In the genomic region with DNA sequence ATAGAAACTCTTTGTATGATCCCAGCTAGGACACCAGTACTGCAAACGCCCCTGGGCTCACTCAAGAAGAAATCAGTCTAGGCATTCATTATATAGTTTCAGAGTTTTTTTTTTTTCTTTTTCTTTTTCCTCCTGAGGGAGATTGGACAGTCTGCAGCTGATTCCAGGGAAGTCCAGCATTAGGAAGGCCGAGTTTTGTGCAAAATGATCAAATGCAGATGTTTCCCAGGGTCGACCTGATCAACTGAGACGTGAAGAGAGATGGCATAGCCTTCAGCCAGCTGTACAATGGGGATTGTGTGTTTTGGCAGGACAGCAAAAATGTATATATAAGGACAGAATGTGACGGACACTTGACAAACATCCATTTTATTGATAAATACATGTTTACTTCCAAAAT, we compare ENCODE assay signal across 27 mouse cellular contexts.
A peak's percentile ranks its signal among the peaks of the same experiment; 100 is the strongest.
DNase-seq lines count a peak whose midpoint lies in the region; ATAC-seq and TF ChIP-seq lines count a peak whose summit lies in the region.
"Had no signal": no experiment of that assay in that cellular context is flagged by ENCODE, and none has a peak within 500 bp of the region (broad histone marks: within the 10 kb centered on the region; RNA-seq: fewer than 3 reads in every experiment).

No protein-coding gene starts in this region.

- no peaks in the 10 kb centered on the region for H3K36me3 ChIP-seq in embryonic facial prominence, embryonic 11.5 days (replicated peaks; ENCODE audit: control insufficient read depth, insufficient read depth, low read depth, low read length)
- H3K36me3 ChIP-seq in embryonic facial prominence, embryonic 14.5 days (ENCODE audit: control insufficient read depth, insufficient read depth, low read length), result no peaks in the 10 kb centered on the region
- H3K36me3 ChIP-seq: embryonic facial prominence, embryonic 15.5 days; G1E; hindbrain, embryonic 10.5 days; hindbrain, embryonic 13.5 days; intestine, embryonic 15.5 days had no signal

- H3K4me2 ChIP-seq in embryonic facial prominence, embryonic 11.5 days (ENCODE audit: low read depth, low read length), result no peak overlapping the region
- H3K4me2 ChIP-seq in embryonic facial prominence, embryonic 14.5 days (ENCODE audit: low read depth, low read length), result peak overlapping the region; percentile 38; the same call in 1 of the 2 replicates
- H3K4me2 ChIP-seq: embryonic facial prominence, embryonic 15.5 days; heart, embryonic 11.5 days; hindbrain, embryonic 13.5 days; intestine, embryonic 15.5 days had no signal

- WGBS in embryonic facial prominence, embryonic 11.5 days, result 22% methylated on average over 5 of the region's 5 CpGs
- WGBS in embryonic facial prominence, embryonic 14.5 days, result 21% methylated on average over 5 of the region's 5 CpGs

- H3K9ac ChIP-seq in embryonic facial prominence, embryonic 11.5 days (replicated peaks; ENCODE audit: low read length), result no peak overlapping the region
- H3K9ac ChIP-seq in embryonic facial prominence, embryonic 14.5 days (ENCODE audit: low read depth, low read length), result no peak overlapping the region
- H3K9ac ChIP-seq: embryonic facial prominence, embryonic 15.5 days; forebrain, postnatal 0 days; hindbrain, embryonic 13.5 days; intestine, embryonic 15.5 days had no signal

- intact Hi-C loops in left cerebral cortex, adult 2 months (cut with DNase I), result loop anchor here (5.0 kb wide), 2 partner anchors 174 to 309 kb away; no protein-coding TSS in a partner anchor

- no peak overlapping the region for H3K27ac ChIP-seq in embryonic facial prominence, embryonic 11.5 days (replicated peaks; ENCODE audit: low read depth, low read length)
- H3K27ac ChIP-seq in embryonic facial prominence, embryonic 14.5 days (replicated peaks; ENCODE audit: low read depth, low read length), result peak overlapping the region; percentile 40; the same call in 1 of the 2 replicates
- no peak overlapping the region for H3K27ac ChIP-seq in left cerebral cortex, adult 2 months
- H3K27ac ChIP-seq: embryonic facial prominence, embryonic 15.5 days; gastrocnemius, adult 2 months; hindbrain, embryonic 10.5 days; hindbrain, embryonic 13.5 days; intestine, embryonic 15.5 days had no signal

- H3K9me3 ChIP-seq in embryonic facial prominence, embryonic 11.5 days (replicated peaks; ENCODE audit: control insufficient read depth, low read length), result no peaks in the 10 kb centered on the region
- no peaks in the 10 kb centered on the region for H3K9me3 ChIP-seq in embryonic facial prominence, embryonic 14.5 days (ENCODE audit: control insufficient read depth, low read length)
- H3K9me3 ChIP-seq: embryonic facial prominence, embryonic 15.5 days; G1E; hindbrain, embryonic 10.5 days; hindbrain, embryonic 13.5 days; intestine, embryonic 15.5 days had no signal

- peak; percentile 50 for DNase-seq in embryo, embryonic 11 days
- DNase-seq in embryo, embryonic 10.5 days (ENCODE audit: low spot score), result no peak
- DNase-seq in embryonic facial prominence, embryonic 11.5 days (ENCODE audit: low spot score), result peak; percentile 80
- no peak for DNase-seq in embryonic facial prominence, embryonic 14.5 days (ENCODE audit: low spot score)
- DNase-seq in left cerebral cortex, adult 2 months (ENCODE audit: extremely low spot score in 1 of 2, low spot score in 2 of 2), result no peak
- DNase-seq in cerebellum, adult 18-20 months, result no peak
- DNase-seq: adrenal gland, postnatal 10 days; adrenal gland, postnatal 36 days; B cell, adult 2 months; cerebellum, adult 2 months; cerebellum, adult 9-11 months; cerebellum, postnatal 25 days; forebrain, postnatal 0 days; gastrocnemius, adult 2 months; gastrocnemius, postnatal 14 days; heart, postnatal 36 days; kidney, adult 11 months had no signal

- H3K4me1 ChIP-seq in embryonic facial prominence, embryonic 11.5 days (ENCODE audit: control insufficient read depth, insufficient read depth, low read length), result peaks cover 3% of the 10 kb centered on the region; the same call in 1 of the 2 replicates
- H3K4me1 ChIP-seq in embryonic facial prominence, embryonic 14.5 days (ENCODE audit: control insufficient read depth, insufficient read depth, low read length), result peaks cover 6% of the 10 kb centered on the region

- TF ChIP-seq CTCF in left cerebral cortex, adult 2 months (IDR thresholded peaks at IDR 0.05), result no peak

- H3K4me3 ChIP-seq in embryonic facial prominence, embryonic 11.5 days (ENCODE audit: low read depth, low read length), result no peak overlapping the region
- no peak overlapping the region for H3K4me3 ChIP-seq in embryonic facial prominence, embryonic 14.5 days (ENCODE audit: low read depth, low read length)
- no peak overlapping the region for H3K4me3 ChIP-seq in left cerebral cortex, adult 2 months
- H3K4me3 ChIP-seq: embryonic facial prominence, embryonic 15.5 days; gastrocnemius, adult 2 months; hindbrain, embryonic 10.5 days; hindbrain, embryonic 13.5 days; intestine, embryonic 15.5 days had no signal

- H3K27me3 ChIP-seq in embryonic facial prominence, embryonic 11.5 days (ENCODE audit: control insufficient read depth, insufficient read depth, low read length), result no peaks in the 10 kb centered on the region; the same call in 1 of the 2 replicates
- peaks cover 35% of the 10 kb centered on the region for H3K27me3 ChIP-seq in embryonic facial prominence, embryonic 14.5 days (replicated peaks; ENCODE audit: control insufficient read depth, insufficient read depth, low read length)
- H3K27me3 ChIP-seq: CH12.LX had no signal

- no peak for ATAC-seq in embryonic facial prominence, embryonic 11.5 days (replicated peaks; ENCODE audit: insufficient number of reproducible peaks, low FRiP score, low TSS enrichment, low read depth)
- ATAC-seq in embryonic facial prominence, embryonic 14.5 days (ENCODE audit: low read depth), result no peak
- ATAC-seq: forebrain, embryonic 14.5 days; forebrain, postnatal 0 days; hindbrain, embryonic 16.5 days; intestine, embryonic 15.5 days; Patski had no signal

Comparison
In these comparisons a context has a peak if more than half of its experiments do, and no peak if none do; other contexts are left out.
1. DNase-seq: peak in embryo, embryonic 11 days (single experiment) and embryonic facial prominence, embryonic 11.5 days (single experiment); none in embryo, embryonic 10.5 days (single experiment), embryonic facial prominence, embryonic 14.5 days (single experiment), left cerebral cortex, adult 2 months (0 of 2) and cerebellum, adult 18-20 months (0 of 2).